In genomic region chr5:122217636-122218035, GRCm38 (mm10) we compare ENCODE assay signal across 20 mouse cellular contexts. TPM values are rescaled to one million over a fixed set of nuclear protein-coding genes. Genes with fewer than 3 reads are reported as not detected.
A peak's percentile ranks its signal among the peaks of the same experiment; 100 is the strongest.
DNase-seq lines count a peak whose midpoint lies in the region; ATAC-seq and TF ChIP-seq lines count a peak whose summit lies in the region.
"Had no signal": no experiment of that assay in that cellular context is flagged by ENCODE, and none has a peak within 500 bp of the region (broad histone marks: within the 10 kb centered on the region; RNA-seq: fewer than 3 reads in every experiment).

No protein-coding gene starts in this region.

- H3K9me3 ChIP-seq in CH12.LX (replicated peaks; ENCODE audit: low read length): no peaks in the 10 kb centered on the region
- H3K9me3 ChIP-seq in hindbrain, postnatal 0 days (ENCODE audit: low read length): no peaks in the 10 kb centered on the region
- H3K9me3 ChIP-seq in liver, embryonic 12.5 days (replicated peaks): no peaks in the 10 kb centered on the region
- H3K9me3 ChIP-seq: embryonic facial prominence, embryonic 10.5 days; embryonic facial prominence, embryonic 12.5 days; forebrain, embryonic 13.5 days; forebrain, embryonic 15.5 days had no signal

- TF ChIP-seq POLR2A in spleen, adult 2 months (IDR thresholded peaks at IDR 0.05; ENCODE audit: low read depth, low read length): no peak
- TF ChIP-seq POLR2A in CH12.LX (IDR thresholded peaks at IDR 0.05; ENCODE audit: low read depth, low read length): no peak
- TF ChIP-seq POLR2A in small intestine, adult 2 months (IDR thresholded peaks at IDR 0.05; ENCODE audit: low read depth, low read length): no peak

- ATAC-seq in hindbrain, postnatal 0 days: no peak
- ATAC-seq in liver, embryonic 12.5 days: no peak
- ATAC-seq: CD4-positive, CD25-positive, alpha-beta regulatory T cell, adult 4 months; forebrain, embryonic 13.5 days; forebrain, embryonic 15.5 days; forebrain, postnatal 0 days had no signal

- TF ChIP-seq EP300 in CH12.LX (IDR thresholded peaks at IDR 0.05; ENCODE audit: low read length): no peak

- no peak for TF ChIP-seq CTCF in spleen, adult 2 months (IDR thresholded peaks at IDR 0.05; ENCODE audit: extremely low read depth, insufficient read depth, insufficient read length, insufficient replicate concordance)
- no peak for TF ChIP-seq CTCF in CH12.LX (conservative IDR thresholded peaks at IDR 0.05 in 1 of 2, IDR thresholded peaks at IDR 0.05 in 1 of 2; ENCODE audit: low read depth in 2 of 2, low read length in 2 of 2)
- TF ChIP-seq CTCF in small intestine, adult 2 months (IDR thresholded peaks at IDR 0.05; ENCODE audit: extremely low read depth, insufficient read length, insufficient replicate concordance, low read depth, low read length): no peak
- TF ChIP-seq CTCF in hindbrain, postnatal 0 days (IDR thresholded peaks at IDR 0.05; ENCODE audit: low read depth): no peak

- peaks cover 45% of the 10 kb centered on the region for H3K4me1 ChIP-seq in spleen, adult 2 months (ENCODE audit: control insufficient read depth, insufficient read depth, insufficient read length)
- peaks cover 55 to 90% of the 10 kb centered on the region in 2 experiments for H3K4me1 ChIP-seq in CH12.LX (ENCODE audit: control insufficient read depth in 1 of 2, insufficient read depth in 2 of 2)
- H3K4me1 ChIP-seq in small intestine, adult 2 months (ENCODE audit: control insufficient read depth, insufficient read depth, insufficient read length, low read length): no peaks in the 10 kb centered on the region; the same call in none of the 2 replicates
- no peaks in the 10 kb centered on the region for H3K4me1 ChIP-seq in hindbrain, postnatal 0 days (ENCODE audit: insufficient read depth, low read length)
- peaks cover 12% of the 10 kb centered on the region for H3K4me1 ChIP-seq in liver, embryonic 12.5 days
- H3K4me1 ChIP-seq: forebrain, embryonic 15.5 days had no signal

- dilution Hi-C loops in CH12.LX (cut with MboI; ENCODE audit: extremely low pct_ligation_motif_present, extremely low pct_unique_long_range_greater_than_20kb, low sequenced_read_pairs): no loop called here

- H3K36me3 ChIP-seq in spleen, adult 2 months (ENCODE audit: control insufficient read depth, insufficient read depth, low read length): peaks cover 35% of the 10 kb centered on the region
- H3K36me3 ChIP-seq in CH12.LX (replicated peaks in 1 of 2; ENCODE audit: control insufficient read depth in 1 of 2, insufficient read depth in 1 of 2, low read length in 1 of 2): peaks cover 29 to 79% of the 10 kb centered on the region in 2 experiments
- H3K36me3 ChIP-seq in small intestine, adult 2 months (ENCODE audit: control insufficient read depth, insufficient read depth, low read length): no peaks in the 10 kb centered on the region
- H3K36me3 ChIP-seq in hindbrain, postnatal 0 days (ENCODE audit: insufficient read depth, low read length): no peaks in the 10 kb centered on the region
- H3K36me3 ChIP-seq in liver, embryonic 12.5 days: no peaks in the 10 kb centered on the region
- H3K36me3 ChIP-seq: embryonic facial prominence, embryonic 12.5 days; forebrain, embryonic 15.5 days had no signal

- no peak overlapping the region; the same call in 1 of the 2 replicates for H3K9ac ChIP-seq in CH12.LX (ENCODE audit: insufficient read depth, low read depth)
- no peak overlapping the region for H3K9ac ChIP-seq in hindbrain, postnatal 0 days (replicated peaks; ENCODE audit: low read length)
- H3K9ac ChIP-seq in liver, embryonic 12.5 days: no peak overlapping the region
- H3K9ac ChIP-seq: embryonic facial prominence, embryonic 12.5 days; forebrain, embryonic 13.5 days; forebrain, embryonic 15.5 days; forebrain, postnatal 0 days had no signal

- no peak for DNase-seq in spleen, adult 2 months (ENCODE audit: low read depth in 1 of 2, low spot score in 2 of 2)
- DNase-seq in spleen, adult 12 weeks (ENCODE audit: low spot score): no peak
- DNase-seq in CH12.LX (ENCODE audit: extremely low read depth): no peak
- no peak for DNase-seq in hindbrain, postnatal 0 days (ENCODE audit: low spot score)
- DNase-seq: adrenal gland, adult 2 months; adrenal gland, postnatal 10 days; adrenal gland, postnatal 25 days; cerebellum, adult 11-12 months; cerebellum, adult 2 months; cerebellum, adult 9-10 months; cerebellum, postnatal 10 days; cerebellum, postnatal 25 days; forebrain, postnatal 0 days had no signal

- no peak for TF ChIP-seq RAD21 in CH12.LX (IDR thresholded peaks at IDR 0.05; ENCODE audit: low read depth, low read length)

- peak overlapping the region; percentile 99 for H3K27ac ChIP-seq in spleen, adult 2 months (ENCODE audit: insufficient read depth, low read length)
- peak overlapping the region; percentile 90 for H3K27ac ChIP-seq in CH12.LX (ENCODE audit: insufficient read depth, low read depth)
- 0 out of 2 replicates have a peak overlapping the region, but pooled peaks have one; percentile 8 for H3K27ac ChIP-seq in small intestine, adult 2 months (ENCODE audit: insufficient read depth, low read depth, low read length)
- H3K27ac ChIP-seq in hindbrain, postnatal 0 days: no peak overlapping the region
- H3K27ac ChIP-seq in liver, embryonic 12.5 days: no peak overlapping the region
- H3K27ac ChIP-seq: embryonic facial prominence, embryonic 10.5 days; embryonic facial prominence, embryonic 12.5 days; forebrain, embryonic 13.5 days; forebrain, embryonic 15.5 days had no signal

- in situ Hi-C loops in CH12.LX (cut with MboI; ENCODE audit: low pct_ligation_motif_present, low pct_unique_long_range_greater_than_20kb, low sequenced_read_pairs): no loop called here

- no peak overlapping the region; the same call in 1 of the 2 replicates for H3K4me3 ChIP-seq in spleen, adult 2 months (ENCODE audit: extremely low read depth, insufficient read depth, insufficient read length)
- H3K4me3 ChIP-seq in CH12.LX (replicated peaks in 1 of 3; ENCODE audit: low read depth in 2 of 3, low read length in 2 of 3, poor library complexity in 1 of 3): no peak overlapping the region
- H3K4me3 ChIP-seq in small intestine, adult 2 months (ENCODE audit: low read depth, low read length): no peak overlapping the region
- H3K4me3 ChIP-seq in hindbrain, postnatal 0 days (ENCODE audit: low read length): no peak overlapping the region
- no peak overlapping the region for H3K4me3 ChIP-seq in liver, embryonic 12.5 days
- H3K4me3 ChIP-seq: embryonic facial prominence, embryonic 10.5 days; embryonic facial prominence, embryonic 12.5 days; forebrain, embryonic 13.5 days; forebrain, embryonic 15.5 days had no signal

- 54% methylated on average over 6 of the region's 6 CpGs for WGBS in spleen, adult 2 months
- 80% methylated on average over 6 of the region's 6 CpGs for WGBS in small intestine, adult 2 months
- WGBS in hindbrain, postnatal 0 days: 74% methylated on average over 6 of the region's 6 CpGs
- 72% methylated on average over 6 of the region's 6 CpGs for WGBS in liver, embryonic 12.5 days (ENCODE audit: insufficient replicate concordance)

- H3K27me3 ChIP-seq in spleen, adult 2 months (ENCODE audit: control insufficient read depth, insufficient read depth, low read length): no peaks in the 10 kb centered on the region
- no peaks in the 10 kb centered on the region for H3K27me3 ChIP-seq in CH12.LX (replicated peaks)
- no peaks in the 10 kb centered on the region for H3K27me3 ChIP-seq in small intestine, adult 2 months (ENCODE audit: control insufficient read depth, insufficient read depth, low read length)
- H3K27me3 ChIP-seq in hindbrain, postnatal 0 days (ENCODE audit: insufficient read depth, low read length): no peaks in the 10 kb centered on the region
- H3K27me3 ChIP-seq in liver, embryonic 12.5 days (replicated peaks): no peaks in the 10 kb centered on the region
- H3K27me3 ChIP-seq: embryonic facial prominence, embryonic 12.5 days; forebrain, embryonic 13.5 days; forebrain, embryonic 15.5 days had no signal

- peaks cover 13% of the 10 kb centered on the region for H3K79me2 ChIP-seq in CH12.LX (replicated peaks; ENCODE audit: control insufficient read depth, extremely low read depth, insufficient read depth, poor library complexity, severe bottlenecking)

- peak overlapping the region; percentile 47 for H3K4me2 ChIP-seq in CH12.LX (ENCODE audit: insufficient read depth, low read depth, poor library complexity, severe bottlenecking)
- H3K4me2 ChIP-seq in hindbrain, postnatal 0 days (ENCODE audit: low read depth, low read length): no peak overlapping the region
- no peak overlapping the region for H3K4me2 ChIP-seq in liver, embryonic 12.5 days
- H3K4me2 ChIP-seq: embryonic facial prominence, embryonic 12.5 days; forebrain, embryonic 13.5 days; forebrain, embryonic 15.5 days had no signal

TF ChIP-seq in CH12.LX, 34 proteins besides CTCF, POLR2A, EP300 and RAD21 (continues in another document):
- TF ChIP-seq NELFE (IDR thresholded peaks at IDR 0.05; ENCODE audit: low read depth, low read length) (no peak), MAX (IDR thresholded peaks at IDR 0.05; ENCODE audit: low read length) (no peak)

RNA-seq across cellular contexts. Expression of gene Hvcn1, which starts 11.0 kb away (rescaled TPM):
- 174 and 200 TPM in 2 replicates for polyA plus RNA-seq in spleen, adult 2 months (2012; rRNA removed)
- total RNA-seq in CH12.LX (2012; rRNA removed): 156 and 167 TPM in 2 replicates
- total RNA-seq in CH12.LX (2014; rRNA removed): 132 and 143 TPM in 2 replicates
- polyA plus RNA-seq in CH12.LX (2012; ENCODE audit: insufficient read length, low read depth): 145 and 159 TPM in 2 replicates
- polyA plus RNA-seq in small intestine, adult 2 months (2012; rRNA removed): 8.1 and 18.6 TPM in 2 replicates
- 1.7 and 2.2 TPM in 2 replicates for total RNA-seq in hindbrain, postnatal 0 days (2014; rRNA removed)
- polyA plus RNA-seq in hindbrain, postnatal 0 days (2015; fragmentation: Nextera tagmentation; extraction: Ambion mirVana): 0.94 and 1.1 TPM in 2 replicates
- polyA plus RNA-seq in liver, embryonic 12.5 days (2016; fragmentation: Nextera tagmentation; extraction: Ambion mirVana): 1.8 and 2.1 TPM in 2 replicates

RNA-seq across cellular contexts. Expression of gene Tctn1, which starts 46.6 kb away (rescaled TPM):
- 22.1 and 25.3 TPM in 2 replicates for polyA plus RNA-seq in spleen, adult 2 months (2012; rRNA removed)
- total RNA-seq in CH12.LX (2012; rRNA removed): 7.6 and 8.8 TPM in 2 replicates
- total RNA-seq in CH12.LX (2014; rRNA removed): 2.6 and 2.9 TPM in 2 replicates
- 3.7 and 4.4 TPM in 2 replicates for polyA plus RNA-seq in CH12.LX (2012; ENCODE audit: insufficient read length, low read depth)
- 5.8 and 12.5 TPM in 2 replicates for polyA plus RNA-seq in small intestine, adult 2 months (2012; rRNA removed)
- 30.3 and 30.6 TPM in 2 replicates for total RNA-seq in hindbrain, postnatal 0 days (2014; rRNA removed)
- polyA plus RNA-seq in hindbrain, postnatal 0 days (2015; fragmentation: Nextera tagmentation; extraction: Ambion mirVana): 6.5 TPM in 2 replicates
- 1.2 and 1.7 TPM in 2 replicates for polyA plus RNA-seq in liver, embryonic 12.5 days (2016; fragmentation: Nextera tagmentation; extraction: Ambion mirVana)

RNA-seq across cellular contexts. Expression of gene Ppp1cc, which starts 59.6 kb away (rescaled TPM):
- 73.9 and 90.0 TPM in 2 replicates for polyA plus RNA-seq in spleen, adult 2 months (2012; rRNA removed)
- 191 and 234 TPM in 2 replicates for total RNA-seq in CH12.LX (2012; rRNA removed)
- 401 and 406 TPM in 2 replicates for total RNA-seq in CH12.LX (2014; rRNA removed)
- 358 and 375 TPM in 2 replicates for polyA plus RNA-seq in CH12.LX (2012; ENCODE audit: insufficient read length, low read depth)
- 31.4 and 58.9 TPM in 2 replicates for polyA plus RNA-seq in small intestine, adult 2 months (2012; rRNA removed)
- total RNA-seq in hindbrain, postnatal 0 days (2014; rRNA removed): 205 and 207 TPM in 2 replicates
- 177 and 184 TPM in 2 replicates for polyA plus RNA-seq in hindbrain, postnatal 0 days (2015; fragmentation: Nextera tagmentation; extraction: Ambion mirVana)
- 228 and 229 TPM in 2 replicates for polyA plus RNA-seq in liver, embryonic 12.5 days (2016; fragmentation: Nextera tagmentation; extraction: Ambion mirVana)

Comparison
In these comparisons a context has a peak if more than half of its experiments do, and no peak if none do; other contexts are left out.
1. H3K27ac ChIP-seq: peak in spleen, adult 2 months (single experiment), CH12.LX (single experiment) and small intestine, adult 2 months (single experiment); none in hindbrain, postnatal 0 days (single experiment) and liver, embryonic 12.5 days (single experiment).